Mouse (Mus musculus) lung, embryonic 16.5 days (tissue): ENCODE measurements around the gene Foxp1. TPM values are rescaled to one million over a fixed set of nuclear protein-coding genes. Genes with fewer than 3 reads are reported as not detected.

Source experiments
- ATAC-seq: fragments of 200-750 bp; cut with Nextera tagmentation; 2 replicates; pipeline ENCODE4 v1.8.0; 2017; ENCODE audit warnings: low read depth, mild to moderate bottlenecking, moderate library complexity
- H3K27ac ChIP-seq: fragments of 300-500 bp; sonication (generic); 2 replicates; pipeline ENCODE4 v1.5.1; 2014; ENCODE audit warnings: mild to moderate bottlenecking, control low read depth, low read length
- H3K27me3 ChIP-seq: fragments of 300-500 bp; sonication (generic); 2 replicates; pipeline ENCODE4 v1.6.1; 2014; ENCODE audit warnings: low read depth, low read length, mixed read lengths; ENCODE audit not compliant: control insufficient read depth, insufficient read depth
- H3K36me3 ChIP-seq: fragments of 300-500 bp; sonication (generic); 2 replicates; pipeline ENCODE4 v1.6.1; 2014; ENCODE audit warnings: low read length; ENCODE audit not compliant: control insufficient read depth, insufficient read depth
- H3K4me1 ChIP-seq: fragments of 300-500 bp; sonication (generic); replicated peaks from 2 replicates; pipeline ENCODE4 v1.6.1; 2014; ENCODE audit warnings: low read length, mixed read lengths; ENCODE audit not compliant: control insufficient read depth, insufficient read depth
- H3K4me2 ChIP-seq: fragments of 300-500 bp; sonication (generic); 2 replicates; pipeline ENCODE4 v1.6.1; 2014; ENCODE audit warnings: low read depth, low read length, control low read depth
- H3K4me3 ChIP-seq: fragments of 300-500 bp; sonication (generic); 2 replicates; pipeline ENCODE4 v1.5.1; 2014; ENCODE audit warnings: mild to moderate bottlenecking, low read length, control low read depth
- H3K9ac ChIP-seq: fragments of 300-500 bp; sonication (generic); 2 replicates; pipeline ENCODE4 v1.6.1; 2014; ENCODE audit warnings: low read length, control low read depth
- H3K9me3 ChIP-seq: fragments of 300-500 bp; sonication (generic); 2 replicates; pipeline ENCODE4 v1.6.1; 2016; ENCODE audit warnings: low read length; ENCODE audit not compliant: control insufficient read depth
- WGBS: fragments of 180-500 bp; shearing (Covaris S2); extraction: QIAGEN DNeasy Blood & Tissue Kit; methylation state at CpG from one replicate; pipeline ENCODE4 v1.1.7; 2014; 5-methylcytosine and 5-hydroxymethylcytosine counted together
- polyA plus RNA-seq: library from polyadenylated mRNA; unstranded; fragments of >200 nt; fragmentation: Nextera tagmentation; extraction: Ambion mirVana; gene quantifications from 2 replicates; pipeline ENCODE4 v1.2.1, GENCODE M21; 2015

Gene Foxp1
- polyA plus RNA-seq, 1 experiment from 2014 or later: 116 TPM

DNA sequence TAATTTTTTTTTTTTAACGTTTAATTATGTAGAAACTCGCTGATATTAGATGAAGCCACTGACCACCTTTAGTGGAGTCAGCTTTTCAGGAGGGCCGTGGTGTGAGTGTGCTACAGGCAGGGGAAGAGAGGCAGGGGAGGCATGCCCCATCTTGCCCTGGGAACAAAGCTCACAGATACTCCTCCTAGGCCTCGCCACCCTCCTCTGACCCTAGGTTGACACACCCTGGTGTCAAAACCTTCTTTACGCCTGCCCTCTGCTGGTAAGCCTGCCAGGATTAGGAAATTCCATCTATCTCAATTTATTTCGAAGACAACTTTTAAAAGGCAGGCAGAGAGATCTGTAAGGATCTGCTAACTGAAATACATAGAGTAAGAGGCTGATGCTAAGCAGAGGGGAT lies 489.5 kb downstream of the Foxp1 start:
- Histone ChIP-seq H3K4me3 (no peak overlapping the region), H3K4me1 (peaks cover 9% of the 10 kb centered on the region; the same call in 1 of the 2 replicates), H3K27me3 (no peaks in the 10 kb centered on the region), H3K27ac (no peak overlapping the region), H3K9me3 (no peaks in the 10 kb centered on the region), H3K4me2 (no peak overlapping the region), H3K36me3 (no peaks in the 10 kb centered on the region), H3K9ac (no peak overlapping the region)
- 41% methylated on average over 6 of the region's 6 CpGs for WGBS
- ATAC-seq: no peak

DNA sequence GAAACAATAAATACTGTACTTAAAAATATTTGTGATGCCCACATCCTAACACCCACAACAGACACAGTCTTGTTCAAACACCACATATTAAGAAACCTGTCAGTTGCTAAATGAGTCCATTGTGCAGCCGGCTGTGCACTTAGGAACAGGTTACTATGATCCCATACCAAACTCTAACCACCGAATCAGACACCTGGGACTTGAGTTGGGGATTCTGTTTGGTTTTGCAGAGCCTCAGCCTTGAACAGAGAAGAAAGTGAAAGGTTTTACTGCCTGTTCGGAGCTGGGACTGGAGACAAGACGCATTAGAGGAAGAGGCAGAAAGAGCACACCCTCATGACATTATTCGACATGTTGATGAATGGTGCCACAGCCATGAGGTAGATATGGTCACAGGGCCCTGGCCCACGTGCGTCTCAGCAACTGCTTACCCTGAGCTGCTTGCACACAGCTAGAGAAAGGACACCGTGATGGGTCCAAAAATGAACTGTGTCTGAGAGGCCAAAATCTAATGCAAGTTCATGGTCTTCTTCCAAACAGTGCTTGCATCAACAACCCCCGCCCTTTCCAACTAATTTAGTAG lies 491.1 kb downstream of the Foxp1 start:
- H3K27ac ChIP-seq: no peak overlapping the region
- no peaks in the 10 kb centered on the region for H3K9me3 ChIP-seq
- no peaks in the 10 kb centered on the region for H3K27me3 ChIP-seq
- no peaks in the 10 kb centered on the region for H3K36me3 ChIP-seq
- no peak overlapping the region for H3K4me2 ChIP-seq
- no peak for ATAC-seq
- peaks cover 9% of the 10 kb centered on the region; the same call in 1 of the 2 replicates for H3K4me1 ChIP-seq
- no peak overlapping the region for H3K9ac ChIP-seq
- 37% methylated on average over 9 of the region's 9 CpGs for WGBS
- H3K4me3 ChIP-seq: no peak overlapping the region

DNA sequence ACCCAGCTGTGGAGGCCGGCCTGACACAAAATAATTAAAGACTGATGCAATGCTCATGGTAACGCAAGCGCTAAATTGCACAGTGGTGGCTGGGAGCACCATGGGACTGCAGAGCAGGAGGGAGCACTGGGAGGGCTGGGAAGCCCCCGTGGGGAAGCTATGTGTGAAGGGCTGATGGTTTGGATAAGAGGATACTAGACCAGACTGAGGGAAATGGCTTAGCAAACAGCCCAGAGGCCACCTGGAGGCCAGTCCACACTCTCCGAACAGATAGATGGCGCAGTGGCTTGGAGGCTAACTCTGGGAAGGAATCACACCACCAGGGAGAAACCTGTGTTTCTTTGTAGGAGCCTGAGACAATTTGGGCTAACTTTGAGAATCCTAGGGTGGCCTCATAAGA lies 492.3 kb downstream of the Foxp1 start:
- Histone ChIP-seq H3K4me2 (no peak overlapping the region), H3K27ac (no peak overlapping the region), H3K4me3 (no peak overlapping the region), H3K4me1 (peaks cover 13% of the 10 kb centered on the region; the same call in 1 of the 2 replicates), H3K9me3 (no peaks in the 10 kb centered on the region), H3K36me3 (no peaks in the 10 kb centered on the region), H3K27me3 (no peaks in the 10 kb centered on the region; the same call in 1 of the 2 replicates), H3K9ac (no peak overlapping the region)
- 50% methylated on average over 6 of the region's 6 CpGs for WGBS
- no peak for ATAC-seq

DNA sequence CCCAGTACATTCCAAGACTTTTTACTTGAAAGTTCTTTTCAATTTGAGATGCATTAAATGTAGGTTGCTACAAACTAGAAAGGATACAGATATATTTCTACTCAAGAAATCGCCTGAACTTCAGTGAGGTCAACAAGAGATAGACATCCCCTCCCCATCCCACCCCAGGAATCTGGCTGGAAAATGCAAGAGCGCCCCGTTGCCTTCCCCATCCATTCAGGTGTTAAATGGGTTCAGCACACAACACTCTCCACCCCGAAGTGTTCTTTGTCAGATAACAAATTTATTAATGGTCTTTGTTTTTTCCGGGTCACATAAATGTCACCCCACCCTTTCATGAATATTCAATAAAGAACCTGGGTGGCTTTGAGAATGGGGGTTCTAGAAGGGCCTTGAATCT lies 493.1 kb downstream of the Foxp1 start:
- Histone ChIP-seq H3K4me3 (no peak overlapping the region), H3K27ac (no peak overlapping the region), H3K27me3 (no peaks in the 10 kb centered on the region; the same call in 1 of the 2 replicates), H3K36me3 (no peaks in the 10 kb centered on the region), H3K9ac (no peak overlapping the region), H3K4me2 (no peak overlapping the region), H3K4me1 (peaks cover 15% of the 10 kb centered on the region; the same call in 1 of the 2 replicates), H3K9me3 (no peaks in the 10 kb centered on the region)
- 47% methylated on average over 5 of the region's 5 CpGs for WGBS
- no peak for ATAC-seq

DNA sequence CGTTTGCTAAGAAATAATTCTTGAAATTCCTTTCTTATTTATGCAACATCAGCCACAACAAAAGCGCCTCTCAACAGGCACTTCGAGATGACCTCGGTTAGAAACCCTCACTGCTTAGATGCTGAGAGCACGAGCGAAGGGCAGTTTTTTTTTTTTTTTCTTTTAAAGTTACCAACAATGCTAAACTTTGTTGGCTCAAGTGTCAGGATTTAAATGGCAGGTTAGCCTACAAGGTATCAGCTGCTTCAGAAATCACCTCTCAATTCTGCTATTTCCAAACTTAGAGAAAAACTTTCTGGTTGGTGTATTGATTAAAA lies 493.6 kb downstream of the Foxp1 start:
- H3K9ac ChIP-seq: peak overlapping the region; percentile 91
- H3K4me3 ChIP-seq: peak overlapping the region; percentile 79
- peak overlapping the region; percentile 95 for H3K27ac ChIP-seq
- ATAC-seq: no peak
- H3K4me1 ChIP-seq: peaks cover 15% of the 10 kb centered on the region
- no peaks in the 10 kb centered on the region for H3K9me3 ChIP-seq
- 3% methylated on average over 6 of the region's 6 CpGs for WGBS
- H3K27me3 ChIP-seq: no peaks in the 10 kb centered on the region; the same call in 1 of the 2 replicates
- peak overlapping the region; percentile 77 for H3K4me2 ChIP-seq
- H3K36me3 ChIP-seq: no peaks in the 10 kb centered on the region

DNA sequence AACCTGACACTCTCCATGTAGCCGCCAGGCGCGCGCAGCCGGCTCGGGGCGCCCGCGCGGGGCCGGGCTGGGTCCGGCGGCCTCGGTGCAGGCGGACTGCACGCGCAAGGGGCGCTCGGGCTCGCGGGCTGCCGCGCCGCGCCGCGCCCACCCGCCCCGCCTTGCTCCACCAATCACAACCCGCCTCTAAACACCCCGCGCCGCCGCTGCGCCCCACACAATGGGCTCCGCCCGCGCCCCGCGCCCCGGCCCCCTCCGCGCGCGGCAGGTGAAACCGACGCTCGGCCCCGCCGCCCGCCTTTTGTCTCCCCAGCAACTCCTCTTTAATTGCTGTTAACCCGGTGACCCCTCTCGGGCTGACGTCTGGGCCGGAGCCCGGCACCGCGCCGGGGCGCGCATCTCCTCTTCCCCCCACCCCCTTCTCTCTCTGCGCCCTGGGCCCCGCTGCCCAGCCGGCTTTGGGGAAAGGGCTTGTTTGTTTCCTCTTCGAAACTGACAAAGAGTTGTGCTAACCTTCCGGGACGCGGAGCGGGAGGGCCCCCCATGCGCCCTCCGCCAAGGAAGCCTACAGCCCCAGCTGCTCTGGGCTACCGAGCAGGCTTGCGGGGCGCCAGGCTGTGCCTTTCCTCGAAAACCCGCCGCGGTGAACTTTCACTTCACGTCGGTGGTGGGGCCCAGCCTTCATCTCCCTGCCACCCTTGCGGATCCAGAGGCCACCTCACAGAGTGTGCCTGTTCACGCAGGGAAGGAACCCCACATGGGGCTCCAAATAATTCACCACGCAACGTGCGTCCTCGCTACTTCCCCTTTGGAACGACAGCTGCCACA lies 494.1 kb downstream of the Foxp1 start:
- H3K4me3 ChIP-seq: peak overlapping the region; percentile 79
- ATAC-seq: peak; percentile 94
- peak overlapping the region; percentile 77 for H3K4me2 ChIP-seq
- H3K4me1 ChIP-seq: peaks cover 17% of the 10 kb centered on the region
- H3K27ac ChIP-seq: peak overlapping the region; percentile 95
- H3K9ac ChIP-seq: peak overlapping the region; percentile 91
- no peaks in the 10 kb centered on the region; the same call in 1 of the 2 replicates for H3K27me3 ChIP-seq
- WGBS: under 1% methylated on average over 65 of the region's 87 CpGs
- H3K36me3 ChIP-seq: no peaks in the 10 kb centered on the region
- no peaks in the 10 kb centered on the region for H3K9me3 ChIP-seq

DNA sequence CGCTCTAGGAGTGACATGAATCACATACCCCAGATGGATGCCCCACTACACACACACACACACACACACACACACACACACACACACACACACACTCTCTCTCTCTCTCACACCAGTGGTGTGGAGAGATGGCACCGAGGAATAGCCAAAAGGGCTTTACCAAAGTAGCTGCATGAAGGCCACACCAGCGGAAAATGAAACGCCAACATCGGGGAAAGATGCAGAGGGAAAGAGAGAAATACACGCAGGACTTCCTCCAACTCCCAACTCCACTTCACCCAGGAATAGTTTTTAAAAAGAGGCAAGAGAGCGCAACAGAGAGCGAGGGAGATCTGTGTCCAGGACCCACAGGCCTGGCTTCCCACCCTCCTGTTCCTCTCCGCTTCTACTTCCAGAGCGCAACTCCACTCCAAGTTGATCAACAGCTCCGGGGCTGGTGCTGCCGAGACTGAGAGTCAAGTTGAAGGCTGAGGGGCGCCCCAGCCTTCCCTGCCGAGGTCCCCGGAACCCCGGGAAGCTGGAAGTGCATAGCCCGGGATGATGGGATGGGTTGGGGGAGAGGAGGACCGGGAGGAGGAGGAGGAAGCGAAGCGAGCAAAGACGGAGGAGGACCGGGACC lies 494.9 kb downstream of the Foxp1 start:
- Histone ChIP-seq H3K27me3 (no peaks in the 10 kb centered on the region; the same call in 1 of the 2 replicates), H3K36me3 (no peaks in the 10 kb centered on the region), H3K27ac (peak overlapping the region; percentile 95), H3K4me3 (peak overlapping the region; percentile 79), H3K9me3 (no peaks in the 10 kb centered on the region), H3K4me1 (peaks cover 14% of the 10 kb centered on the region), H3K4me2 (peak overlapping the region; percentile 77), H3K9ac (peak overlapping the region; percentile 91)
- ATAC-seq: no peak; the same call in 1 of the 2 replicates
- 4% methylated on average over 22 of the region's 22 CpGs for WGBS

DNA sequence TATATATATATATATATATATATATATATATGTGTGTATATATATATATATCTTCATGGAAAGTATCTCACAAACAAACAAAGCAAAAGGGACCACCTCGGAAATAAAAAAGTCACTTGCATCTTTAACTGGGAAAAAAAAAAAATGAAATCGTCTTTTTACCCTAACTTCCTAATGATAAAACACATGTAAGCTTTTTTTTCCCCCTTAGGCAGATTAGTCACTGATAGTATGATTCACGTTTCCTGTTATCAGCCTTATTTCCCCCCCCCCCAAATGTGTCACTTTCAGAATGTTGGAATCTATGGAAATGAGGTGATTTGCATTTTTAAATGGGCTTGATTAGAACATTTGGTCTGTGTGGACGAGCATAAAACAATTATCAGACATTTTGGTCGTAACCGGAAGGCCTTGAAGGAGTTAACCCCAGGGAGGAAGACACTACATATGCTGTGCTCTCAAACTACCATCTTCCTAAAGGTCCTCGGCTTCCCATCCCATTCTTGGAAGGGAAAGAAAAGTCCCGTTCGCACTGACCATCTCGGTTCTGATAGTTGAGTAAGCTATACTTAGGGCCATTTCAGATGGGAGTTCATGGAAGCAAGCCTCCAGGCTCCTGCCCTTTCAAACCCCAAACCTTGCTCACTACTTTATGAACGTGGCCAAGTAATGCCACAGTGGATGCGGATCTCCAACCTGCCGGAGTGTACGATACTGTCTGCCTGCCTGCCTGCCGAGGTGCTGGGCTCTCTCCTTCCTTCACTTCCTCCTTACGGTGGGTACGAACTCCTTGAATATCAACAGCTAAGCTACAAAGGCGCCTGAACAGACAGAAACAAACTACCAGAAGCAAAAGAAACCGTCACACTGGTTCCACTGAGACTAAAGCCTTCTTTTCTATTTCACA lies 495.6 kb downstream of the Foxp1 start:
- no peak for ATAC-seq
- H3K36me3 ChIP-seq: no peaks in the 10 kb centered on the region
- no peaks in the 10 kb centered on the region; the same call in 1 of the 2 replicates for H3K27me3 ChIP-seq
- peak overlapping the region; percentile 95 for H3K27ac ChIP-seq
- peak overlapping the region; percentile 79 for H3K4me3 ChIP-seq
- no peaks in the 10 kb centered on the region for H3K9me3 ChIP-seq
- peak overlapping the region; percentile 91 for H3K9ac ChIP-seq
- H3K4me1 ChIP-seq: peaks cover 13% of the 10 kb centered on the region
- peak overlapping the region; percentile 77 for H3K4me2 ChIP-seq
- WGBS: 27% methylated on average over 19 of the region's 19 CpGs
